In the genomic region with DNA sequence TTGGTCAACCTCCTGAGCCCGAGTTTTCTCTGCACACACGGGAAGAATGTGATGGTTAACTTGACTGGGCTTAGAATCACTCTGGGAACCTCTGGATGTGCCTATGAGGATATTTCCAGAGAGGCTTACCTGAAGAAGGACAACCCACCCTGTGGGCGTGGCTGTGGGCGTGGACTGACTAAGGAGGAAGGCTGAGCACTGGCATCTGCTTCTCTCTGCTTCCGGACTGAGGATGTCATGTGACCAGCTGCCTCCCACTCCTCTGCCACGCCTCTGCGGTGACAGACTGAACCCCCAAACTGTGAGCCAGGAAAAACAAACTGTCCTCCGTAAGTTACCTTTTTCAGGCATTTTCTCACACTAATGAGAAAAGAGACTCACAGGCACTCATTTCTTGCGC, we compare ENCODE assay signal across 8 mouse cellular contexts. TPM values are rescaled to one million over a fixed set of nuclear protein-coding genes. Genes with fewer than 3 reads are reported as not detected.
A peak's percentile ranks its signal among the peaks of the same experiment; 100 is the strongest.
DNase-seq lines count a peak whose midpoint lies in the region; ATAC-seq and TF ChIP-seq lines count a peak whose summit lies in the region.

No protein-coding gene starts in this region.

- peak overlapping the region; percentile 33; the same call in 1 of the 2 replicates for H3K4me2 ChIP-seq in forebrain, embryonic 14.5 days (ENCODE audit: low read length)
- peak overlapping the region; percentile 46 for H3K4me2 ChIP-seq in kidney, postnatal 0 days (ENCODE audit: low read length)

- peak; percentile 76 for DNase-seq in WW6 (ENCODE audit: low read depth, low spot score)
- DNase-seq in forebrain, embryonic 14.5 days (ENCODE audit: low spot score): peak; percentile 22
- peak; percentile 61 for DNase-seq in kidney, postnatal 0 days (ENCODE audit: low spot score)
- peak; percentile 69 for DNase-seq in lung, postnatal 14 days
- peak; percentile 88 for DNase-seq in yolk sac, embryonic 10.5 days (ENCODE audit: low spot score)
- no peak for DNase-seq in thymus, postnatal 4 days
- no peak for DNase-seq in gastrocnemius, postnatal 25 days

- no peaks in the 10 kb centered on the region for H3K27me3 ChIP-seq in E14TG2a.4 (ENCODE audit: insufficient read depth, low read length)
- no peaks in the 10 kb centered on the region for H3K27me3 ChIP-seq in forebrain, embryonic 14.5 days (replicated peaks; ENCODE audit: control insufficient read depth, insufficient read depth, low read length)
- H3K27me3 ChIP-seq in kidney, postnatal 0 days (ENCODE audit: insufficient read depth, low read length): no peaks in the 10 kb centered on the region

- H3K4me1 ChIP-seq in E14TG2a.4 (replicated peaks; ENCODE audit: low read depth, low read length): peaks cover 34% of the 10 kb centered on the region
- no peaks in the 10 kb centered on the region for H3K4me1 ChIP-seq in forebrain, embryonic 14.5 days (ENCODE audit: control insufficient read depth, insufficient read depth, low read length)
- no peaks in the 10 kb centered on the region for H3K4me1 ChIP-seq in kidney, postnatal 0 days (replicated peaks; ENCODE audit: insufficient read depth, low read length)

- no peak overlapping the region for H3K27ac ChIP-seq in forebrain, embryonic 14.5 days (ENCODE audit: low read depth, low read length)
- H3K27ac ChIP-seq in kidney, postnatal 0 days: no peak overlapping the region

- no peaks in the 10 kb centered on the region for H3K9me3 ChIP-seq in E14TG2a.4 (ENCODE audit: low read length)
- H3K9me3 ChIP-seq in forebrain, embryonic 14.5 days (replicated peaks; ENCODE audit: control insufficient read depth, low read length): no peaks in the 10 kb centered on the region
- H3K9me3 ChIP-seq in kidney, postnatal 0 days (replicated peaks; ENCODE audit: low read length): no peaks in the 10 kb centered on the region

- no peak overlapping the region for H3K9ac ChIP-seq in forebrain, embryonic 14.5 days (ENCODE audit: low read length)
- 0 out of 2 replicates have a peak overlapping the region, but pooled peaks have one; percentile 35 for H3K9ac ChIP-seq in kidney, postnatal 0 days (ENCODE audit: low read depth, low read length)

- no peak for TF ChIP-seq CTCF in E14TG2a.4 (conservative IDR thresholded peaks at IDR 0.05; ENCODE audit: low read length)
- no peak for TF ChIP-seq CTCF in kidney, postnatal 0 days (IDR thresholded peaks at IDR 0.05; ENCODE audit: low read depth)

- peak overlapping the region; percentile 71 for H3K4me3 ChIP-seq in E14TG2a.4 (replicated peaks; ENCODE audit: low read length)
- peak overlapping the region; percentile 16; the same call in 1 of the 2 replicates for H3K4me3 ChIP-seq in forebrain, embryonic 14.5 days (ENCODE audit: low read depth, low read length)
- peak overlapping the region; percentile 17; the same call in 1 of the 2 replicates for H3K4me3 ChIP-seq in kidney, postnatal 0 days (replicated peaks; ENCODE audit: low read depth, low read length)

- ATAC-seq in forebrain, embryonic 14.5 days: no peak
- peak; percentile 47; the same call in 1 of the 2 replicates for ATAC-seq in kidney, postnatal 0 days (replicated peaks; ENCODE audit: low FRiP score, low read depth)

- WGBS in forebrain, embryonic 14.5 days: 22% methylated on average over 9 of the region's 9 CpGs
- WGBS in kidney, postnatal 0 days: 24% methylated on average over 9 of the region's 9 CpGs

- H3K36me3 ChIP-seq in E14TG2a.4 (ENCODE audit: insufficient read depth, low read length): no peaks in the 10 kb centered on the region
- no peaks in the 10 kb centered on the region for H3K36me3 ChIP-seq in forebrain, embryonic 14.5 days (ENCODE audit: control insufficient read depth, insufficient read depth, low read length)
- no peaks in the 10 kb centered on the region for H3K36me3 ChIP-seq in kidney, postnatal 0 days (ENCODE audit: insufficient read depth, low read length)

RNA-seq across cellular contexts. Expression of gene Asprv1, which starts 33.3 kb away (rescaled TPM):
- 0.59 and 1.0 TPM in 2 replicates for polyA plus RNA-seq in forebrain, embryonic 14.5 days (2014; fragmentation: Nextera tagmentation; extraction: Ambion mirVana)
- polyA plus RNA-seq in kidney, postnatal 0 days (2015; fragmentation: Nextera tagmentation; extraction: Ambion mirVana): 1.7 and 1.8 TPM in 2 replicates
- total RNA-seq in gastrocnemius, postnatal 25 days (2021): not detected

Comparison
In these comparisons a context has a peak if more than half of its experiments do, and no peak if none do; other contexts are left out.
1. H3K4me3 ChIP-seq: peak in every context shown above with its lines; median percentile 71 in E14TG2a.4; 17 in kidney, postnatal 0 days; 16 in forebrain, embryonic 14.5 days.
2. DNase-seq: peak in WW6 (single experiment), forebrain, embryonic 14.5 days (single experiment), kidney, postnatal 0 days (single experiment), lung, postnatal 14 days (single experiment) and yolk sac, embryonic 10.5 days (single experiment); none in thymus, postnatal 4 days (single experiment) and gastrocnemius, postnatal 25 days (single experiment).